Mouse (Mus musculus) embryonic fibroblast, embryonic 13.5 days (primary cell): Measurements from ENCODE around the gene Tubgcp4. TPM values are rescaled to one million over a fixed set of nuclear protein-coding genes. Genes with fewer than 3 reads are reported as not detected.
"Not testable (repeated sequence)": the region's sequence is repeated elsewhere in the genome, so short reads cannot be mapped to it uniquely, and the experiment has no call there.

ENCODE experiments used
- H3K27ac ChIP-seq: 2 replicates; pipeline ENCODE4 v1.5.1; 2012; ENCODE audit warnings: low read length, control low read depth, inconsistent platforms; ENCODE audit not compliant: insufficient read depth
- H3K4me1 ChIP-seq: 2 replicates; pipeline ENCODE4 v1.6.1; 2011; ENCODE audit warnings: low read length; ENCODE audit not compliant: control insufficient read depth, insufficient read depth
- H3K4me3 ChIP-seq: 2 replicates; pipeline ENCODE4 v1.5.1; 2011; ENCODE audit warnings: mild to moderate bottlenecking, control low read depth, low read length; ENCODE audit not compliant: insufficient read depth
- CTCF ChIP-seq: IDR thresholded peaks from 2 replicates; pipeline ENCODE4 v1.5.1; 2011; ENCODE audit warnings: mild to moderate bottlenecking, control low read depth, low read length, moderate library complexity, borderline replicate concordance; ENCODE audit not compliant: insufficient read depth
- POLR2A ChIP-seq: IDR thresholded peaks from 2 replicates; pipeline ENCODE4 v1.6.1; 2011; ENCODE audit warnings: low read depth, mild to moderate bottlenecking, control low read depth, low read length, moderate library complexity
- polyA plus RNA-seq: library from polyadenylated mRNA; stranded (reverse); fragments of >200 nt; gene quantifications from 2 replicates; pipeline ENCODE4 v1.2.4, GENCODE M21; 2011; ENCODE audit warnings: low read depth; ENCODE audit not compliant: missing spikeins, insufficient read length

The Tubgcp4 gene
- polyA plus RNA-seq: 41.5 and 48.2 TPM in 2 replicates

- H3K4me1 ChIP-seq: no peaks in the 10 kb centered on the region; the same call in 1 of the 2 replicates
- peak within 1 kb of the TSS; percentile 89 for H3K4me3 ChIP-seq
- TF ChIP-seq POLR2A: no peak; the same call in 1 of the 2 replicates
- peak within 1 kb of the TSS; percentile 74 for H3K27ac ChIP-seq
These were observed at the start of gene Tubgcp4 for GRCm38 (mm10) chr2:121170481-121170971. Tubgcp4 (plus strand) TSS chr2:121170654.

- not testable (repeated sequence) for H3K4me1 ChIP-seq, H3K4me3 ChIP-seq
These were observed 44.2 kb upstream of the Tubgcp4 start for GRCm38 (mm10) chr2:121126302-121126701.

DNA sequence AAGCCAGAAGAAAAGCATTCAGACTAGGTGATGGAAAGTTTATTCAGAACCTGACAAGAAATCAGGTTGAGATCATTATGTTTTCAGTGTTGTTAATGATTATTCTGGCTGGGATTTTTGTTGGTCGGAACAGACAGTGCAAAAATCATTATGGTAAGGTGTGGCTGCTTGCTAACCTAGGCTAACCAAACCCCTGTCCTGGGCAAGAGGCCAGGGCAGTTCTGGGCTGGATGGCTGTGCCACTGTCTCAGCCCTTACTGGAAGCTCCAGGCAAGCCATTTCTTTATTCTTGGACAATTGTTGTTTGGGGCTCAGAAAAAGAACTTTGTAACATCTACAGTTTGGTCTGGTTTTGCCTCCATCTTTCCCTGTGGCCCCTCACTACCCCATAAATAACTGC is 42.9 kb upstream of the Tubgcp4 start:
- H3K27ac ChIP-seq: no peak overlapping the region
- TF ChIP-seq POLR2A (no peak), CTCF (no peak)
- H3K4me1 ChIP-seq: no peaks in the 10 kb centered on the region
- H3K4me3 ChIP-seq: no peak overlapping the region

More at GRCm38 (mm10) chr2:121126302-121126701, 44.2 kb upstream of the Tubgcp4 start:
- H3K27ac ChIP-seq: not testable (repeated sequence)

DNA sequence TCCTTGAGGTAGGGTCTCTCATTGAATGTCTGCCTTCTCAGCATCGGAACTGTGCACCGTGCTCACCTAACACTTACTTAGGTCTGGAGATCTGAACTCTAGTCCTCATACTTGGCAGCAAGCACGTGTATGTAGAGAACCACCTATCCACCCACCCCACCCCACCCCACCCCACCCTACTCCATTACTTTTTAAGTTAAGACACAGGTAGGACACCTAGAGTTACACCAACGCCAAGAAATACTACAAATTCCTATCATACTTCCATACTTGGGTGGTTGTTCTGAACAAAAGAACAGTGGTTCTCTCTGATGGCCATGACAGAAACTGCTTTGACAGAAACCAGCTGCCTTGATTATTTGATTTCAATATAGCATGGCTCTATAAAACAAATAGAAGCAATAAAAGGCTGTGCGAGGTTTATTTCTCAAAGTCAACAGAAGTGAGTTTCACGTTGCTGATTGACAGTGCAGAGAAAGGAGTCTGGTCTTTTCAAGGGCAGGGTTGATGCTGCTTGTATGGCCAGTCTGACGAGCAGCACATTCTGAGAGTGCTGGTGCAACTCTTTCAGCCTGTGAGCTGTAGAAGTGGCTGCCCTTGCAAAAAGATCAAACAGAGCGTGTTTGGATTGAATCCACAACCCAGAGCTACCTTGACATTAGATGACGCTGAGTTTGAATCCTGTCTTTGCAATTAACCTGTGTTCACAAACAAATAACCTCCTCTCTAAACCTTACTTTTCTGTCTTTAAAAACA is 41.4 kb upstream of the Tubgcp4 start:
- Histone ChIP-seq H3K4me3 (no peak overlapping the region), H3K27ac (no peak overlapping the region), H3K4me1 (no peaks in the 10 kb centered on the region)
- TF ChIP-seq CTCF: no peak
- TF ChIP-seq POLR2A: no peak

GRCm38 (mm10) chr2:121132822-121133221 is 37.6 kb upstream of the Tubgcp4 start:
- Histone ChIP-seq H3K27ac (no peak overlapping the region), H3K4me1 (no peaks in the 10 kb centered on the region), H3K4me3 (no peak overlapping the region)
- TF ChIP-seq POLR2A: no peak
- no peak for TF ChIP-seq CTCF

DNA sequence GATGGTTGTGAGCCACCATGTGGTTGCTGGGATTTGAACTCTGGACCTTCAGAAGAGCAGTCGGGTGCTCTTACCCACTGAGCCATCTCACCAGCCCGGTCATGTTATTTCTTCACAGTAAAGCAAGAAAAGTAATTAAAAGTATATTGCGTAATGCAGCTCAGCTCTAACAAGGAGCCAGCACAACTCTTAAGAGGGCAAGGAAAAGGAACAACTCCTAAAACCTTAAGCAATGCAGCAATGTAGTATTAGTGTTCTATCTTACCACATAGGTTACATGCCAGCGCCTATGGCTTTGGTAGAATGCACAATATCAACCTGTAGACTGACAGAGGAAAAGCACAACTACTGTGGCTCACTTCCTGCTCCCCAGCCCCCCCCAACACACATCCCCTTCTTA is 33.1 kb upstream of the Tubgcp4 start:
- Histone ChIP-seq H3K4me1 (peaks cover 2% of the 10 kb centered on the region), H3K27ac (no peak overlapping the region), H3K4me3 (no peak overlapping the region)
- TF ChIP-seq CTCF (no peak), POLR2A (no peak)

DNA sequence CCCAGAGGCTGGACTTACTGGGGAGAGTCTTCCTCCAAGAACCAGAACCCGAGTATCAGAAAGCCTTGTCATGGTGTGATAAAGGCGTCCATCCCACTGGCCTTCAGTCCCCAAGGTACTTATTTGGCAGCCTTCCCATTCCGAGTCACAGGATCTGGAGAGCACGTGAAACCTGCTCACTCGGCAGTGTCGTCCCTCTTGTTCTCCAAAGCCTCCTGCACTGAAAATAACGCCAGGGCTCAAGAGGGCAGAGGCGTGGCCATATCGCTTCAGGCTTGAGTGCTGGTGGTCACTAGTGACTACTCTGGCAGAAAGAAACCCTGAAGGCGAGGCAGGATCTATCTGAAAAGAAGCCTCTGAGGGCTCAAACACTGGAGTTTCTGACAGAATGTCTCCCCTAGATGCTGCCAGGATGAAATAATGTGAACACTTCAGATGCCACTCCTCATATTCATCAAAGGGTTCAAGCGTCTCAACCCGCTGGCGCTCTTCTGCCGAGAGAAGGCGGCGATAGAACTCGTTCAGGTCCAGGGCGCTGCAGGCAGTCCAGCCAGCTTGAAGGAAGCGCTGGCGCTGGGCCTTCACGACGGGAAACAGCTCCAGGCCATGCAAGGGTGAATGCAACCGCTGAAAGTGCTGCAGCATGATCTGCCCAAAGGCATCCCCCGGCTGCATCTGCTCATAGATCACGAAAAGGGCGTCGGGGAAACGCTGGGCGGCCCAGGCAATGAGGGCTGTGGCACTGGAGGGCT is 31.0 kb upstream of the Tubgcp4 start:
- H3K4me3 ChIP-seq: peak overlapping the region; percentile 65
- H3K27ac ChIP-seq: peak overlapping the region; percentile 81
- H3K4me1 ChIP-seq: peaks cover 2% of the 10 kb centered on the region
- TF ChIP-seq CTCF (no peak), POLR2A (no peak; the same call in 1 of the 2 replicates)

DNA sequence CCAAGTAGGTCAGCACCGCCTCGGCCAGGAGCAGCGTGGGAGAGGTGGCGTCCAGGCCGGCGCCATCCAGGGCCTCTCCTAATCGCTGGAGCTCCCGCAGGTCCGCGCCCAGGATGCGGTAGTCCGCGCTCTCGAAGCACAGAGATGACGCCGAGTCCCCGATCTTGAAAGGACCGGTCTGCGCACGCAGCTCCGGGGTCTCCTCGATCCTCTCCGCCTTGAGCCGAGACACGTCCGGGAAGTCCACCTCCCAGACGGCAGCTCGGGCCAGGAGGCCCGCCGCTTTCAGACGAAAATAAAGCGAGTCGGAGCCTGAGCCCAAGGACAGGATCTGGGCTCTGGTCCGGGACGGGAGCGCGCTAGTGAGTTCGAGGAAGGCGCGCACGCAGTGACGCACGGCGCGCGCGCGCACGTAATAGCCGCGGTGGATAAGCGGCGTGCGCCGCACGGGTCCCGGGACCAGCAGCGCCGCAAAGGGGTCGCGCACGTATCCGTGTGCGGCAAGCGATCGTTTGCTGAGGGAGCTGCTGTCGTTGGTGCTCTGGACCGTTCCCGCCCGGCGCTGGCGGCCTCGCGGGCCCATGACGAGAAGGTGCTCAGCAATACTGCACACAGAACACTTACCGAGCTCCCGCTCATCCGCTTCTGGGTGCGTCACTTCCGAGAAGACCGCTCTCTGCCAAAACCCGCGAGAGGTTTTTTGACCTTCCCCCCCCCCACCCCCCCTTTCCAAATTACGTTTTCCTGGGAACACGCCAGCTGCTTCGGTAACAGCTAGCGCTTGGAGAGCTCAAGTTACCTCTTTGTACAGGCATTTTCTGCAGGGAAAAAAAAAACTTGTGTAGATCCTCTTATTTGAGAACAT is 30.2 kb upstream of the Tubgcp4 start, which contains the start of the genes Adal and Lcmt2:
Adal (plus strand) TSS at position 411 of the 865 bp plus-strand sequence.
Lcmt2 (minus strand) TSS at position 636 of the 865 bp plus-strand sequence.
- TF ChIP-seq POLR2A (peak; percentile 92), CTCF (no peak)
- H3K4me3 ChIP-seq: peak within 1 kb of the TSS; percentile 65
- peaks cover 2% of the 10 kb centered on the region for H3K4me1 ChIP-seq
- H3K27ac ChIP-seq: peak within 1 kb of the TSS; percentile 81

DNA sequence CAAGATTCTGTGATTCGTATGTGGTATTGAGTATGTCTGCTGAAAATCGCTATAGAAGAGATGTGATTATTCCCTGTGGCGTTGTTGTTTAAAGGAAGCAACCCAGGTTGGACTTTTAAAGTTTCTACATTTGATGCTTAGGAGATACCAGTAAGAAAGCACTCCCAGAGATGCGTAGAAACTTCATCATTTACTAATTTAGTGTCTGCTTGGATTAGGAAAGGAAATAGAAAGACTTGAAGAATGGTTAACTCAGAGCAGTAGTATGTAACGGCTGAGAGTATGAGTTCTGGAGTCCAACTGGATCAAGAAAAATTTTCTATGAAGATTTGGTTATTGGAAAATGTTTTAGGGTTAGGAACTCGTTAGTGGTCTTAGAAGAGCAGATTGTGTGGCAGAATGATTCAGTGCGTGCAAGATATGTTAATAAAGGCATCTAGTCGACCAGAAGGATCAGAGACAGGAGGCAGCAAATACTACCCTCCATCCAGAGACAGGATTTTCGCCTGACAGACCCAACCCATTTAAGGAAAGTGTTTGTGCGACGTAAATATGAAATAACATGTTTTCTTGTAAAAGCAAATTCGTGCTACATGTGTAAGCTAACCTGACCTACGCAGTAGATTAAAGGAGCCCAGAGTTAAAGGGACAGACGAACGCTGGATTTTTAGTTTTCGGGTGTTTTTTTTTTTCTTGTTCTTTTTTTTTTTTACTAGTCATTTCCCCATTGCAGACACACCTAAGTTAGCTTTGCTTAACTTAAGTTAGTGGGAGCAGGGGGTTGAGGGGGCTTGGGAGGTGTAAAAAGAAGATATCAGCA is 29.0 kb upstream of the Tubgcp4 start:
- H3K4me3 ChIP-seq: peak overlapping the region; percentile 63
- H3K4me1 ChIP-seq: peaks cover 2% of the 10 kb centered on the region
- TF ChIP-seq POLR2A (no peak), CTCF (no peak)

More for the DNA sequence above, 29.0 kb upstream of the Tubgcp4 start:
- H3K27ac ChIP-seq: peak overlapping the region; percentile 79; the same call in 1 of the 2 replicates
